Mouse (Mus musculus) adrenal gland, adult (tissue): ENCODE measurements around the gene Parm1.
A peak's percentile ranks its signal among the peaks of the same experiment; 100 is the strongest.

Experiments
- DNase-seq, 2 experiments: peaks; one replicate each; pipeline ENCODE4 v3.0.0; 2022 to 2023; ENCODE audit warnings: low spot score in 1 of 2; ENCODE audit not compliant: inconsistent age in 2 of 2

The Parm1 gene

DNA sequence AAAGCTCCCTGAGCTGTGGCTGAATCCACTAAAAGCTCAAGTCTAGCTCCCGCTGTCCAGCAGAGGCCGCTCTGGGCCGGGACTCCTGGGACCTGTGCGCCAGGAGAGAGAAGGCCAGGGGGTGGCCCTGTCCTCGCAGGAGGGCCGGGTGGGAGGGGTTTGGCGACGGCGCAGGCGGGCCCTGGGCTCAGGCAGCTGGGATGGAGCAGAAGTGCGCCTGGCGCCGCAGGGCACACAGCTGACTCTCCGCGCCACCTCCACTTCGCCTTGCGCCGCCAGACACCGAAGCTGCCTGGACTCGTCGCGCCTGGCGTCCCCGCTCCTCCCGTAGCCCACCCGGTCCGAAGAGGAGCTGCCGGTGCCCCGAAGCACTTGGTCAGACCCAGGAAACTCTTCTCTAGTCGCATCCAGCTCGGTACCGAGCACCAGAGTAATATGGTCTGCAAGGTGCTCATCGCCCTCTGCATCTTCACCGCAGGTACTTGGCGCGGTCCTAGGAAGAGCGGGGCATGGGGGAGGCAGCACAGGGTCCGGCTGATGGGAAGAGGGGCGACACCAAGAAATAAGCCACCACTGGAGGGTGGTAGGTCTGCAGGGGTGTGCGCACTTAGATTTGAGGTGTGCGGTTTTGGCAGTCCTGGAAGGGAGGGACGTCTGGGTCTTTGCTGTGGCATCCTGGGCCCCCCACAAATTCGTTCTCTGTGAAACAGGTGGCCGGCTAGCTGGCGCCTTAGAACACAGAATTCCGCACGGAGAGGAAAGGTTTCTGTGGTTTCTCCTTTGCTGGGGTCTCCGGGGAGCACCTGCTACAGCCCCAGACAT lies at the start of gene Parm1:
Gene Parm1 (plus strand): TSS at position 136 of the 822 bp plus-strand sequence.
- DNase-seq: peak; percentile 91 to 95

DNA sequence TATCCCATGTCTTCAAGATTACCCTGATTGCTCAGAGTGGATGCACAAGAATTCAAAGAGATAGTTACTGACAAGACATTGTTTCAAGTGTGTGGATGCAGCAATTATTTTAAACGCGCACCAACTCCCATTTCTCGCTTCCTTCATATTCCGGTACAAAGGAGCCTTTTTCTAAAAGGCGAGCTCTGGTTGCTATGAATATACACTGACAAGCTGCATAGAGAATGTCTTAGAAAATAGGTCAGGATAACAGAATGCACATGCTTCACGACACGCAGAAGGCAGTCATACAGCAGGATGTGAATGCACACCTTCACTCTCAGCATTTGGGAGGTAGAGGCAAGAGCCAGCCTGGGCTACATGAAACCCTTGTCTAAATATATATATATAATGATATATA lies 42.2 kb upstream of the Parm1 start:
- no peak for DNase-seq

DNA sequence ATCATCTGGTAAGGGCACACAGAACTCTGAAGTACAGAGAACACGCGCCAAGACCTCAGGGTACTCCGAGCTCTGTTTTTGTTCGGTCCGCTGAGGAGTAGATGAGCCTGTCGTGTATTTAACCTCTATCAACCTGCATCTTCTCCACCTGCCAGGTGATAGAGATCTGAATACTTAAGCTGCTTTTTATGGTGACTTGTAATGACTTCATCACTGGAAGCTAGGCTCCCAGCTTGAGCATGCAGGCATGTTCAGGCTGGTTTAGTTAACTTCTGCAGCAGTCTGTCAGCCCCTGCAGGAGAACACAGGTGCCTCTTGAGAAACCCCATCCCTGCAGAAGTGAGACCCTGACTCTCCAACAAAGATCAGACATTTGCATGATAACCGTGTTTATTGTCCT lies 40.6 kb upstream of the Parm1 start:
- no peak for DNase-seq

DNA sequence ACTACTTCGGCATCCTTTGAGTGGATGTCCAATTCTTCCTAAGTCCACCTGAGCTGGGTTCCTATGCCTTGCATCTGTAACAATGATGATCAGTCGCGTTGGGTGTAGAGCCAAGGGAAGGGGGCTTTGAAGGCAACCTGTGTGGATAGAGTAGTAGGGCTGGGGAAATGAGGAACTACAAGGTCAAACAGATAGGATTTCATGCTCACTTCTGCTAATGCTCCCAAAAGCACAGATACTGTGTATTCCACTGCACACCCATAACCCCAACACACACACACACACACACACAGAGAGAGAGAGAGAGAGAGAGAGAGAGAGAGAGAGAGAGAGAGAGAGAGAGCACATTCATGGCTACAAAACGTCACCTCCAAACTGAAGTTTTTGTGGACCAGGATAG lies 38.7 kb upstream of the Parm1 start:
- DNase-seq: no peak

DNA sequence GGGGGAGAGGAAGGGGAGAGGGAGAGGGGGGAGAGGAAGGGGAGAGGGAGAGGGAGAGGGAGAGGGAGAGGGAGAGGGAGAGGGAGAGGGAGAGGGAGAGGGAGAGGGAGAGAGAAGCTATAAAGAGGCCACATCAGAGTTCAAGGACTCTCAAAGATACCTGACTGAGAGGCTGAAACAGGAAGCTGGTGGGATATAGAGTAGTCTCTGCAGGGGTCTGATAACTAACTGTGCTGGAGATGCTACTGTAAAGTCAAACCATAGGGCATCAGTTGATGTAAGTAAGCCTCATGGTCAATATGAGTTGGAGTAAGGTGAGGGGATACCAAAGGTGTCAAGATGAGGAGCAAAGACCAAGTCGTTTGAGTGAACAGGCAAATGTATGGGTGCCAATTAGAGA lies 37.3 kb upstream of the Parm1 start:
- DNase-seq: no peak

DNA sequence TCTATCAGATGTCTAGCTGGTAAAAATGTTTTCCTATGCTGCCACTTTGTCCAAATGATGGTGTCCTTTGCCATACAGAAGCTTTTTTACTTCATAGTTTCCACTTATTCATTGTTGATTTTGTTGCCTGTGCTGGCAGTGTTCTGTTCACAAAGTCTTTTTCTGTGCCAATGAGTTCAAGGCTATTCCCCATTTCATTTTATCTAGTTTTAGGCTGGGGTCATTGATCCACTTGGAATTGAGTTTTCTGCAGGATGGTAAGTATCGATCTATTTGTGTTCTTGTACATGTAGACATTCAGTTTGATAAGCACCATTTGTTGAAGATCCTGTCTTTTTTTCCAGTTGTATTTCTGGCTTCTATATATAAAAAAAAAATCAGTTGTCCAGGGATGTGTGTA lies 33.1 kb upstream of the Parm1 start:
- no peak for DNase-seq

DNA sequence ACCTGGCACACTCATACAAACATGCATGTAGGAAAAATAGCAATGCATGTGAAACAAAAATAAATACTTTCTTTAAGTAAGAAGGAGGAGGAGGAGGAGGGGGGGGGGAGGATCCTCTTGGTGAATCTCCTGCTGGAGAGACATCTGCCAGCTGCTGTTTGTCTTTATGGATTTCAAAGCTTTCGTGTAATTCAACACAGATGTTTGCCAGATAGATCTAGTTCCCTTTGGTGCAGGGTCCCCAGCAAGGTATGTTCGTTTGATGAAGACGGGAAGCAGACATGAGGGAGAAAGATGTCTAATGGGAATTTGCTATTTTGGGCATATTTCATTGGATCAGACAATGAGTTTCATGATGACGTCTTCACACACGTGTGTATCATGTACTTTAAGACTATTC lies 23.0 kb upstream of the Parm1 start:
- no peak for DNase-seq

DNA sequence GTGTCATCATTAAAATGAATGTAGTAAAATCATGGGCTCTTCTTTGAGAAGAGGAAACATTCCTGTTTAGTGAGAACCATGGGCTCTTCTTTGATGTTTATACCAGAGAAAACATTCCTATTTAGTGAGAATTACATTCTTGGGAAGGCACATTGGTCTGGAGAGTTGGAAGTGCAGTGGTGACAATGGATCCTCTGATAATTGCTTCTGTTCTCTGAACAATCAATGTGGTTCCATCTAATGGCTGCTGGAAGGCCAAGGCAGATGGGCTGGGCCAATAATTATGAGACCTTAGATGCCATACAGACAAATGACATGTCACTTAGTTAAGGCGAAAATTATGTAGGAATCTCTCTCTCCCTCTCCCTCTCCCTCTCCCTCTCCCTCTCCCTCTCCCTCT lies 16.1 kb upstream of the Parm1 start:
- no peak for DNase-seq

DNA sequence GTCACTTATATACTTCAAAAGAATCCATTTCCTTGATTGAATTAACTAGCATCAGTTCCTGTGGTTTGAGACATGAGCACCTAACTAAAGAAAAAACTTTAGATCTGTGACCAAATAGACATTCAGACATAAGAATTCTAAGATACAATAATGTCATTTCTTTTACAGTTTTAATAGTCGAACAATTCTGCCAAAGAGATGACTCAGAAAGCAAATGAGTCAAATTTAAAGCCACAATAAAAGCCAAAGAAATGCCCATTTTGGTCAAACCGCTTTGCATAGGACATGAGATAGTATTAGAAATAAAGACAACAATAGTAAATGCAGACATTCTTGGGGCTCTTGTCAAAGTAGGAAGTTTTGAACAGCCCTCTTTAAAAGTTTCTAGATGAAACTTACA lies 15.0 kb upstream of the Parm1 start:
- DNase-seq: no peak

DNA sequence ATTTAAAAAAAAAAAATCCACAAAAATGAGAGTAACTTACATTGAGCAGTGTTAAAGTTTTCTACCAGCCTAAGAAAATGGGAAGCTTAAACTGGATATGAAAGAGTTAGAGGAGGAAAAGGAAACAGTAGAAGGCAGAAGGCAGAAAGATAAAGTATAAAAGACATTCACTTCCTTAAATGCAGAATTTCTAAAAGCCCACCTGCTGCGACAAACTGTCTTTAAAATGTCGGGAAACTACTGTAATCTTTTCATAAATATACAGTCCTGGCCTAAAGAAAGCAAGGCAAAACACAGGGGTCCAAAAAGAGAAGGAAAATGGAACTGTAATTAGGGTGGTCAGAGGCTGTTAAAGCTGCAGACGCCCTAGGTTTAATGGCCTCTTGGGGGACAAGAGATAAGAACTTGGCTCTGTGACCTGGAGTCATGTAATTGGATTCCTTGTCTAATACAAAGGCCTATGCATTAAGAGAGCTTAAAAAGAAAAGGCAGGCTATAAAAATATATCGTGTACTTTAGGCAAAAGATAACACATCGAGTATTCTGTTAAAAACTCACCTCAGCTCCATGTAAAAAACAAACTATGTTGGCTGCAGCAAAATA lies 13.0 kb upstream of the Parm1 start:
- no peak for DNase-seq

DNA sequence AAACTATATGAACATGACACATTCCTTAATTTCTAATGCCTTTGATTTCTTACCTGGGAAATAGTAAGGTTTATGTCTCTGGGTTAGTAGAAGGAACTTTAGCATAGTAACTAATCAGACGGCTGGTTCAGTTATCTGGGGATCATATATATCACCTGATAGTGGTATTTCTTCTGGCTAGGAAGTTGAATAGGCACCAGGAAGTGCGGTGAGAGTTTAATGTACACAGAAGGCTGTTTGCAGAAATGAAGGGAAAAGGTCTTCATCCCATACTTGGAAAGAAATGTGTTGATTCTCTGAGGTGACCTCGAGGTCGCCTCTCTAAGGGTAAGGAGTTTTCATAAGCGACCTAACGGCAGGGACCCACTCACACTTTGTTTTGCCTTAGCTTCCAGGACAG lies 338 bp upstream of the Parm1 start:
- no peak for DNase-seq

DNA sequence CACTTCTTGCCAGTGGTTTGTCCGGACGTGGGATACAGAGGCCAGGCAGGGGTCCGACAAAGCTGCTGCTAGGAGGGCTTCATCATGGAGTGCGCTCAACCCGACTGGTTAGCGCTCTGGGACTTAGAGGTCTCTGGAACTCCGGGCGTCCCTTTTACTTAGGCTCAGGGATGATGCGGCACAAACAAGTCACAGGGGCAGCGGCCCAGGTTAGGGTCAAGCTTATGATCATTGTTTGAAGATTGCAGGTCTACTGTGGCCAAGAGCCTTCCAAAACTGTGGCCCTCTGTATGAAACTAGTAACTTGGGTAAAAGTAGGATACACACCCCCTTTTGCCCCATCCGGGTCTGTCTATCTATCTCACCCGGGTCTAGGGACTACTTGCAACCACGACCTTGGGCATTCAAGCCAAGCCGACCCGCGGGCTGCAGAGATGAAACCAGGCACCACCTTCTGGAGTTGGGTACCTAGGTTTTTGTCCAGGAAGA lies 931 bp downstream of the Parm1 start:
- DNase-seq: peak; percentile 34 to 68

DNA sequence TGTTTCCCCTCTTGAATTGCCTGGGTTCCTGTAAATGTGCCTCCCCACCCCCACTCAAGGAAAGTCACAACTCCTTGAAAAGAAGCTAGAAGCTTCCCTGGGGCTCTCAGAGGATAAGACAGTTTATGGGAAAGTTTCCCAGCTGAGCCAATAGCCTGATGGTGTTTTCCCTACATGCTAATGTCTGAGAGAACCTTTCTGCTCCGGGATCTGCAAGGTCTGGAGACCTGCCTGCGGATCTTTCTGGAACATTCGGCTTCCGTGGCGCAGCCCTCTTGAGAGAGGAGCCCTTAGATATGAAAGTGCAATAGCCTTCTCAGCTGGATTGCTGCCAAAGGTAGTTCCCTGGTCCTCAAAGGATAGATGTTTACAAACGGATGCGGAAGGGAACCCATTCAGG lies 1.5 kb downstream of the Parm1 start:
- peak; percentile 65 to 88 for DNase-seq

DNA sequence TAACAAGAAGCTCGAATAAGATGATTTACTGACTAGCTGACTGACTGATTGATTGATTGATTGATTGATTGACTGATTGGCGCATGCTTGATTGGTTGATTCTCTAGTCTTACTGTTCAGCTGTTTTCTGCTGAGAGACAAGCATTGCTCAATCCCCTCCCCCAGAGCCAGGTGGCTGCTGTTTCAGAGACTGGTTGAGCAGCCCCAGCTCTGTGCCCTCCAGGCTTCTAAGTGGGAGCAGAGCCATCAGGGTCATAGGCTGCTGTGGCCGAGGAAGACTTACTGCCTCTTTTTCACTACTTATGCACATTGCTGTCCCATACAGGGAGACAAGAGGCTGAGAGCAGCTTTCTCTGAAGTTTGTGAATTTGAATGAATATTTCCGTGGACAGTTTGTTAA lies 2.1 kb downstream of the Parm1 start:
- DNase-seq: peak; percentile 37 to 70

DNA sequence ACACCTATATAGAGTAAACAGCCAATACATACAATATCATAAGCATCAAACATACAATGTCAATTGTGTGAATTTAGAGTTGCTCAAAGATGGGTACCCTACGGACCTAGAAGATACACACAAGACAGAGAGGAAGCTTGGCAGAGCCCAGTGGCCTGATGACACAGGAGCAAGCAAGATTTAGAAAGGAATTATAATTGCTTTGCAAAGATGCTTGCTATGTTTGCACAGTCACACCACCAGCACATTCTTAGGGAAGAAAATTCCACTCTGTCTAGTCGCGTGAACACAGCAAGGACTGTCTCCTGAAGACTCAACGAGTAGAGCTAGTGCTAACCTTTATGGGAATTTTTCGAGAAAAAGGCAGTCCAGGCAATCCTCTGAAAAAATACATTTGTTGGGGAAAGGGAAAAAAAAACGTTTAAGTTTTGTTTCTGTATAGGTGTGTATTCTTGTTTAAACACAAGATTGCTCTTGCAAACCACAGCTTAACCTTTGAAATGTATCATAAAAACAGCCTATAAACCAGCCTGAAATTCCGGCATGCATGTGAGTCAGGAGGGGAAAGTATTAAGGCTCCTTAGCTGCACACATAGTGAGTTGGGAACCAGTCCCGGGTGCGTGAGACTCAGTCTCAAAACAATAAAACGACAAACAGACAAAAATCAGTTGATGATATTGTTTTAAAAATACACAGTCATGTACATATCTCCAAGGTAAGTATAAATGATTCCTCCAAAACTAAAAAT lies 15.5 kb downstream of the Parm1 start:
- DNase-seq: no peak

DNA sequence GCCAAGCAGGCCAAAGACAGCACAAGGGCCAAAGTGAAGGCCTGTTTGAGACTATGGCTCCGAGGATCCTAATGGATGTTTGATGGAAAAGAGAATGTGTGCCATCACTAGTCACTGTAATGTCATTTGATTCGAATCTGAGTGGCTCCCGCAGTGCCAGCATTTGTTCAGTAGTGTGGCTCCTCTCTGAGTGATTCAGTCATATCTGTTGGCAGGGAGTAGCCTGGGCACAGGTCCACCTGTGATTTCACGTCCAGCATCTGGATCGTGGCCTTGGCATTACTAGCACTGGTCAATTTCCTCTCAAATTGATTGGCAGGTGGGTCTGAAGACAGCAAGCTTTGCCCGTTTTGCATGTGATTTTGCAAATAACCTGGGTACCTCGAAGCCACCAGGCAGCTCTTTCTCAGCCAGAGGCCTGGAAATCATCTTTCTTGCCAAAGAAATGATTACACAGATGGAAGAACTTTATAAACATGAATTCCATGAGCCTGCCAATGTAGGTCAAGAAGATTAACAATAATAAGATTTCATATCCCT lies 41.7 kb downstream of the Parm1 start:
- peak; percentile 82 to 91 for DNase-seq

DNA sequence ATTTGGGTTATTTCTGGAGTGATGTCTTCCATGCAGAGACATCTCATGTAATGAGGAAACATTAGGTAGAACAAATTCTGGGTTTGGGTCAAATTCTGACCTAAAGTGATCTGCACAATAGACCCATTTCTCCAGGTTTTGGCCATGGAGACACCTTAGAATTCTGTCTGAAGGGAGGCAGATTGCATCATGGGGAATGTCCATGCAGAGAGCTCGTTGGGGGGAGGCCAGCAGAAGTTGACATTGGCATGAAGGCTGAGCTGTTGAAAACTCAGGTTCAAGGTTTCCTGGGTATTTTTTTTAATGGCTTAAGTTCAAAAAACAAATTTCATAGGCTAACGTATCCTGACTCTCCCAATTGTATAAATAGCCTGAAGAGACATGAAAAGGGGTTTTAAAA lies 42.3 kb downstream of the Parm1 start:
- DNase-seq: peak; percentile 29 to 79

DNA sequence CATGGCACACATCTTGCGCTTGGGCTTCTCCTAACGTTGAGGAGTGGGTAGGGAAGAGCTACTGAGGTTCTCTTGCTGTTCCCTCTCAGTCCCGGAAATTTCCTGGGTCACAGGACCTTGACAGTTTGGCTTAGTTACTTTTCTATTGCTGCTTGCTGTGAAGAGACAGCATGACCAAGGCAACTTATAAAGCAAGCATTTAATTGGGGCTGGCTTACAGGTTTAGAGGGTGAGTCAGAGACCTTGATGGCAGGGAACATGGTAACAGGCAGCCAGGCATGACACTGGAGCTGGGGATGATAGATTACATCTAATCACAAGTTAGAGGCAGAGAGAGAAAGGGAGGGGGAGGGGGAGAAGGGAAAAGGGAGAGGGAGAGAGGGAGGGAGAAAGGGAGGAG lies 44.0 kb downstream of the Parm1 start:
- DNase-seq: peak; percentile 71 to 85

DNA sequence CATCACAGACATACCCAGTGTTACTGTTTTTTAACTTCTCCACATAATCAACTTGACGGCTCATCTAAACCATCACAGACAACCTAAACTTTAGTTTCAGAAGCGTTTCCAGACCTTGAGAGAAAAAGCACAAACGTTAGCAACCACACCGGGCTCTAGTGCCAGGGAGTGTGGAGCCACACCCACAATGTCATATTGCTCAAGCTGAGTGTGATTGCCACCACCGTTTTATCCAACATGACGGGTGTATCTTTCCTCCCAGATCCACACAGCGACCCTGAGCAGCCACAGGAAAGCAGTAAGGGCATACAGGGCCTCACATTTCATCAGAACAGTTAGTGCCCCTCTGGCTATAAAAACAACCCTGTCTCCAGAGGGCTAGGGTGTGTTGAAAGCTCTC lies 45.1 kb downstream of the Parm1 start:
- peak in 1 of 2 experiments; percentile 71 for DNase-seq

DNA sequence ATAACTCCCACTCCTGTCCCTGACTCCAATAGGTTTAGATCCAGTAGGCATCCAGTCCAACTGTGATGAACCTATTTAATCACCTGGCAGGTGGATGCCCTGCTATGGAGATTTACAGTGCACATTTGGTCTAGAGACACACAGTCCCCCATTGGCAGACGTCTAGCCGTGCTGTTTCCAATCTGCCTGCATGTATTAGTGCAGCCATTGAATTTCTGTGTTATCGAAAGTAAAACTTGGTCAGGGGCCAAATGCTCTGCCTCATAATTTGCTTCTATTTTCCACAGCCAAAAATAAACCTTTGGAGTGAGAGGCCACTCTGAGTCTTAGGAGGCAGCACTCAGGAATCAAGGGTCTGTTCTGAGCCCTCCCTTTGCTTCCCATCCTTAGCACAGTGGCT lies 46.6 kb downstream of the Parm1 start:
- peak; percentile 43 to 79 for DNase-seq

DNA sequence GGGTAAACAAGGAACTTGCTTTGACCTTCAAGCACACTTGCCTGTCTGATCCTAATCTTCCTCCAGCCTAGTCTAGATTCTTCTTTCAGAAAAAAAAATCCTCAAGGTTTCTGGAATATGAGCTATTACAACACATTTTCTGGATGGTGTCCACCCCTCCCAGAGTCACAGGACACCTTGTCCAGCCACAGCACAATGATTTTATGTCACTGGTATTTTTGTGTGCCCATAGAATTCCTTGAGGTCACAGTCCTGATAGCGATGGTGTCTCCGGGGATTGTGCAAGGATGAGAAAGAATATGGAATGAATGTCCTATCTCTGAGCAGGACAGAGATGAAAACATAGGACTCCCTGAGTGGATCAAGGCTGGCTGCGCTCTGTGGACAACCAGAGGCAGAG lies 48.0 kb downstream of the Parm1 start:
- peak; percentile 70 to 83 for DNase-seq

DNA sequence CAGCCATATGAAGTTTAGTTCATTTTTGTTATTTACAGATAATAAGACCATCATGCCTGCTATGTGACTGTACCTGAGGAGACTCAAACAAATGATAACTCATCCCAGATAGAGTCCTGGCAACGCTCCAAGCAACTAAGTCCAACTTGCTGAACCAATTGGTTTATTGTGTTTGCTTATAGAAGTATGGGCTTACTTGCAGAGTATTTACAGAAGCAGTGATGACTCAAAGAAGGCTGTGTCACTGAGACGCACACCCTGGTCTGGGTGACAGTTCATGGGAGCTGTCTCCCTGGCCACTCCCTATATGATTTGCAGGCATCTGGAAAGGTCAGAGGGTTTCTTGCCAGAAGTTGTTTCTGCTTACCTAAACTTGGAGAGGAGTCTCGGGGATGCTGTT lies 49.2 kb downstream of the Parm1 start:
- peak; percentile 75 to 81 for DNase-seq
